ENCODE assay signal across 11 mouse cellular contexts in genomic region chr9:22372760-22373159, GRCm38 (mm10). TPM values are rescaled to one million over a fixed set of nuclear protein-coding genes. Genes with fewer than 3 reads are reported as not detected.
A peak's percentile ranks its signal among the peaks of the same experiment; 100 is the strongest.
DNase-seq lines count a peak whose midpoint lies in the region; ATAC-seq and TF ChIP-seq lines count a peak whose summit lies in the region.
"Had no signal": no experiment of that assay in that cellular context is flagged by ENCODE, and none has a peak within 500 bp of the region (broad histone marks: within the 10 kb centered on the region; RNA-seq: fewer than 3 reads in every experiment).

No protein-coding gene starts in this region.

- no peaks in the 10 kb centered on the region for H3K4me1 ChIP-seq in forebrain, embryonic 14.5 days (ENCODE audit: control insufficient read depth, insufficient read depth, low read length)
- no peaks in the 10 kb centered on the region for H3K4me1 ChIP-seq in forebrain, embryonic 13.5 days
- no peaks in the 10 kb centered on the region for H3K4me1 ChIP-seq in liver, postnatal 0 days (ENCODE audit: insufficient read depth)
- no peaks in the 10 kb centered on the region for H3K4me1 ChIP-seq in liver, embryonic 11.5 days (replicated peaks; ENCODE audit: control insufficient read depth, insufficient read depth, low read length)
- H3K4me1 ChIP-seq: embryonic facial prominence, embryonic 13.5 days; limb, embryonic 15.5 days had no signal

- no peaks in the 10 kb centered on the region for H3K9me3 ChIP-seq in forebrain, embryonic 14.5 days (replicated peaks; ENCODE audit: control insufficient read depth, low read length)
- no peaks in the 10 kb centered on the region for H3K9me3 ChIP-seq in forebrain, embryonic 13.5 days (replicated peaks)
- H3K9me3 ChIP-seq in liver, postnatal 0 days (ENCODE audit: low read length): no peaks in the 10 kb centered on the region
- H3K9me3 ChIP-seq in liver, embryonic 11.5 days (ENCODE audit: control insufficient read depth, low read length): no peaks in the 10 kb centered on the region
- H3K9me3 ChIP-seq: embryonic facial prominence, embryonic 13.5 days; limb, embryonic 15.5 days had no signal

- H3K4me2 ChIP-seq in forebrain, embryonic 14.5 days (ENCODE audit: low read length): no peak overlapping the region
- no peak overlapping the region for H3K4me2 ChIP-seq in forebrain, embryonic 13.5 days
- no peak overlapping the region for H3K4me2 ChIP-seq in liver, postnatal 0 days (ENCODE audit: low read depth, low read length)
- no peak overlapping the region for H3K4me2 ChIP-seq in liver, embryonic 11.5 days
- H3K4me2 ChIP-seq: embryonic facial prominence, embryonic 13.5 days; limb, embryonic 15.5 days had no signal

- no peak for TF ChIP-seq EP300 in liver, postnatal 0 days (IDR thresholded peaks at IDR 0.05; ENCODE audit: low read depth)

- H3K27ac ChIP-seq in forebrain, embryonic 14.5 days (ENCODE audit: low read depth, low read length): no peak overlapping the region
- no peak overlapping the region for H3K27ac ChIP-seq in forebrain, embryonic 13.5 days
- H3K27ac ChIP-seq in liver, postnatal 0 days (ENCODE audit: low read depth): no peak overlapping the region
- H3K27ac ChIP-seq in liver, embryonic 11.5 days (ENCODE audit: low read depth, low read length): no peak overlapping the region
- no peak overlapping the region for H3K27ac ChIP-seq in gastrocnemius, adult 2 months
- H3K27ac ChIP-seq: embryonic facial prominence, embryonic 13.5 days; limb, embryonic 15.5 days had no signal

- WGBS in forebrain, embryonic 14.5 days: 96% methylated on average over 4 of the region's 4 CpGs
- WGBS in forebrain, embryonic 13.5 days: 96% methylated on average over 4 of the region's 4 CpGs
- WGBS in liver, postnatal 0 days (ENCODE audit: insufficient replicate concordance): 92% methylated on average over 4 of the region's 4 CpGs
- 93% methylated on average over 4 of the region's 4 CpGs for WGBS in liver, embryonic 11.5 days

- intact Hi-C loops in gastrocnemius, adult 2 months (cut with DNase I): no loop called here

- peaks cover 60% of the 10 kb centered on the region for H3K36me3 ChIP-seq in forebrain, embryonic 14.5 days (ENCODE audit: control insufficient read depth, insufficient read depth, low read length)
- H3K36me3 ChIP-seq in forebrain, embryonic 13.5 days (ENCODE audit: poor library complexity, severe bottlenecking): peaks cover 79% of the 10 kb centered on the region
- peaks cover 78% of the 10 kb centered on the region for H3K36me3 ChIP-seq in liver, postnatal 0 days (replicated peaks; ENCODE audit: insufficient read depth, low read length)
- H3K36me3 ChIP-seq in liver, embryonic 11.5 days (ENCODE audit: control insufficient read depth, insufficient read depth, low read length): peaks cover 64% of the 10 kb centered on the region

- peak; percentile 25 for DNase-seq in forebrain, embryonic 14.5 days (ENCODE audit: low spot score)
- DNase-seq in liver, postnatal 0 days: peak; percentile 35
- no peak for DNase-seq in liver, embryonic 11.5 days (ENCODE audit: low spot score)
- peak; percentile 77 for DNase-seq in ES-CJ7 (ENCODE audit: low read depth, low spot score)
- DNase-seq in gastrocnemius, adult 2 months: no peak
- DNase-seq in embryo, embryonic 10 days (ENCODE audit: low spot score): no peak

- H3K27me3 ChIP-seq in forebrain, embryonic 14.5 days (replicated peaks; ENCODE audit: control insufficient read depth, insufficient read depth, low read length): no peaks in the 10 kb centered on the region
- no peaks in the 10 kb centered on the region for H3K27me3 ChIP-seq in forebrain, embryonic 13.5 days
- H3K27me3 ChIP-seq in liver, postnatal 0 days (ENCODE audit: insufficient read depth, low read length): no peaks in the 10 kb centered on the region
- H3K27me3 ChIP-seq in liver, embryonic 11.5 days (replicated peaks; ENCODE audit: control insufficient read depth, insufficient read depth, low read length): no peaks in the 10 kb centered on the region
- H3K27me3 ChIP-seq: embryonic facial prominence, embryonic 13.5 days; limb, embryonic 15.5 days had no signal

- no peak overlapping the region for H3K4me3 ChIP-seq in forebrain, embryonic 14.5 days (ENCODE audit: low read depth, low read length)
- no peak overlapping the region for H3K4me3 ChIP-seq in forebrain, embryonic 13.5 days
- no peak overlapping the region for H3K4me3 ChIP-seq in liver, postnatal 0 days (ENCODE audit: low read depth, low read length)
- H3K4me3 ChIP-seq in liver, embryonic 11.5 days (ENCODE audit: low read depth, low read length): no peak overlapping the region
- no peak overlapping the region for H3K4me3 ChIP-seq in gastrocnemius, adult 2 months
- H3K4me3 ChIP-seq: embryonic facial prominence, embryonic 13.5 days; limb, embryonic 15.5 days; myocyte had no signal

- ATAC-seq in forebrain, embryonic 14.5 days: no peak
- no peak for ATAC-seq in forebrain, embryonic 13.5 days
- ATAC-seq in liver, postnatal 0 days: no peak
- ATAC-seq in liver, embryonic 11.5 days (replicated peaks; ENCODE audit: low FRiP score): no peak
- ATAC-seq in megakaryocyte-erythroid progenitor cell, adult 5-6 weeks (replicated peaks; ENCODE audit: low FRiP score, low TSS enrichment, poor library complexity, severe bottlenecking): peak; percentile 22; the same call in 1 of the 2 replicates

- H3K9ac ChIP-seq in forebrain, embryonic 14.5 days (ENCODE audit: low read length): no peak overlapping the region
- no peak overlapping the region for H3K9ac ChIP-seq in forebrain, embryonic 13.5 days
- no peak overlapping the region for H3K9ac ChIP-seq in liver, postnatal 0 days (replicated peaks)
- no peak overlapping the region for H3K9ac ChIP-seq in liver, embryonic 11.5 days (ENCODE audit: low read depth, low read length)
- H3K9ac ChIP-seq: embryonic facial prominence, embryonic 13.5 days; limb, embryonic 15.5 days had no signal

- TF ChIP-seq CTCF in liver, postnatal 0 days (IDR thresholded peaks at IDR 0.05; ENCODE audit: low read depth): peak; percentile 36; the same call in 1 of the 2 replicates
- TF ChIP-seq CTCF in gastrocnemius, adult 2 months (IDR thresholded peaks at IDR 0.05): no peak

RNA-seq across cellular contexts. Expression of gene Anln, which starts 16.2 kb away (rescaled TPM):
- polyA plus RNA-seq in forebrain, embryonic 14.5 days (2014; fragmentation: Nextera tagmentation; extraction: Ambion mirVana): 15.7 and 16.5 TPM in 2 replicates
- 22.7 and 23.1 TPM in 2 replicates for polyA plus RNA-seq in forebrain, embryonic 13.5 days (2015; fragmentation: Nextera tagmentation; extraction: Ambion mirVana)
- 6.9 and 7.2 TPM in 2 replicates for polyA plus RNA-seq in liver, postnatal 0 days (2015; fragmentation: Nextera tagmentation; extraction: Ambion mirVana)
- 42.6 and 45.5 TPM in 2 replicates for polyA plus RNA-seq in liver, embryonic 11.5 days (2014; fragmentation: Nextera tagmentation; extraction: Ambion mirVana)
- 79.4 and 93.1 TPM in 2 replicates for total RNA-seq in megakaryocyte-erythroid progenitor cell, adult 5-6 weeks (2014; fragmentation: Nextera tagmentation)
- total RNA-seq in megakaryocyte-erythroid progenitor cell, adult 5-6 weeks (2017): 59.5 and 67.9 TPM in 2 replicates
- total RNA-seq in gastrocnemius, adult 2 months (2021): under 1 TPM; 0.64 to 0.69 TPM

RNA-seq across cellular contexts. Expression of gene 9530077C05Rik, which starts 38.6 kb away (rescaled TPM):
- 12.2 and 13.9 TPM in 2 replicates for polyA plus RNA-seq in forebrain, embryonic 14.5 days (2014; fragmentation: Nextera tagmentation; extraction: Ambion mirVana)
- polyA plus RNA-seq in forebrain, embryonic 13.5 days (2015; fragmentation: Nextera tagmentation; extraction: Ambion mirVana): 8.6 and 9.8 TPM in 2 replicates
- 1.2 and 1.6 TPM in 2 replicates for polyA plus RNA-seq in liver, postnatal 0 days (2015; fragmentation: Nextera tagmentation; extraction: Ambion mirVana)
- 2.5 and 3.6 TPM in 2 replicates for polyA plus RNA-seq in liver, embryonic 11.5 days (2014; fragmentation: Nextera tagmentation; extraction: Ambion mirVana)
- 5.8 and 10.7 TPM in 2 replicates for total RNA-seq in megakaryocyte-erythroid progenitor cell, adult 5-6 weeks (2014; fragmentation: Nextera tagmentation)
- 11.7 and 16.4 TPM in 2 replicates for total RNA-seq in megakaryocyte-erythroid progenitor cell, adult 5-6 weeks (2017)
- under 1 TPM; 0.36 to 0.59 TPM for total RNA-seq in gastrocnemius, adult 2 months (2021)

Comparison
In these comparisons a context has a peak if more than half of its experiments do, and no peak if none do; other contexts are left out.
1. DNase-seq: peak in forebrain, embryonic 14.5 days (single experiment), liver, postnatal 0 days (single experiment) and ES-CJ7 (single experiment); none in liver, embryonic 11.5 days (single experiment), gastrocnemius, adult 2 months (single experiment) and embryo, embryonic 10 days (single experiment).